Mouse (Mus musculus): ENCODE measurements around the gene Crkl.
A peak's percentile ranks its signal among the peaks of the same experiment; 100 is the strongest.
"Not testable (repeated sequence)": the region's sequence is repeated elsewhere in the genome, so short reads cannot be mapped to it uniquely, and the experiment has no call there.

Crkl gene

DNA sequence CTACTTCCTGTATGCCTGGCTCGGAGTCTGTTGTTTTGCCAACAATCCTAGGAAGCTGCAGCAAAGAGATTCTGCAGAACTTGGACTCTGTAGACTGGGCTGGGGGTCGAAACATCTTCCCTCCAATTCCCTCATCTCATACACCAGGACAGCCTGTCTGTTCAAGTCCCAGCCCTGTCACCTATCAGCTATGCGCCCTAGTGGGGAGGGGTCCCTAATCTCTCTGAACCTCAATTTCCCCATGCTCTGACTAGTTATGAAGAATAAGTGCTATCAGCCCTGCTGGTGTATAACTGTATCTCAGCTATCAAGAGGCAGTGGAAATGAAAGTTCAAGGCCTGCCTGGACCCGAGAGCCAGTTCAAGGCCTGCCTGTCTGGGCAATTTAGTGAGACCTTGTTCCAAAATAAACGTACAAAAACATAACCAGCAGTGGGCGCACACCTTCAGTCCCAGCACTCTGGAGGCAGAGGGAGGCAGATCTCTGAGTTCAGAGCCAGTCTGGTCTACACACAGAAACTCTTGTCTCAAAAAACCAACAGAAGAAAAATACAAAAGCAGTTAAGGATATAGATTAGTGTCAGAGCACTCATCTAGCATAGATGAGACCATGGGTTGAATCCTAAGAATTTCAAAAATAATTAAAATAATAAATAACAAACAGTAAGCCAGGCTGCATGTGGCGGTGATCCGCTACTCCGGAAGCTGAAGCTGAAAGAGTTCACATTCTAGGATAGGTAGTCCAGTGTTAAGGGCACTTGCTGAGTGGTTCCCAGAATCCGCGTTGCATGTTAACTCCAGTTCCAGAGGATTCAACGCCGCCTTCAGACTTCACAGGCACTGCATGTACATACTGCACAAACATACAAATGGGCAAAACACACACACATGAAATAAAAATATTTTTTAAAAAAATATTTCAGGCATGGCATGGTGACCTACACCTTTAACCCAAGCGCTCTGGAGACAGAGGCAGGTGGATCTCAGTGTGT is 37.0 kb downstream of the Crkl start:
- DNase-seq (ENCODE audit: low read depth), result peak; percentile 39

GRCm38 (mm10) chr16:17489469-17490111 is 37.8 kb downstream of the Crkl start, which contains the start of gene Aifm3:
Aifm3 (plus strand) TSS chr16:17489611.
- DNase-seq (ENCODE audit: low read depth), result no peak

GRCm38 (mm10) chr16:17491154-17491553 is 39.4 kb downstream of the Crkl start:
- DNase-seq (ENCODE audit: low read depth), result no peak

GRCm38 (mm10) chr16:17491896-17492561 is 40.2 kb downstream of the Crkl start:
- DNase-seq (ENCODE audit: low read depth), result no peak

DNA sequence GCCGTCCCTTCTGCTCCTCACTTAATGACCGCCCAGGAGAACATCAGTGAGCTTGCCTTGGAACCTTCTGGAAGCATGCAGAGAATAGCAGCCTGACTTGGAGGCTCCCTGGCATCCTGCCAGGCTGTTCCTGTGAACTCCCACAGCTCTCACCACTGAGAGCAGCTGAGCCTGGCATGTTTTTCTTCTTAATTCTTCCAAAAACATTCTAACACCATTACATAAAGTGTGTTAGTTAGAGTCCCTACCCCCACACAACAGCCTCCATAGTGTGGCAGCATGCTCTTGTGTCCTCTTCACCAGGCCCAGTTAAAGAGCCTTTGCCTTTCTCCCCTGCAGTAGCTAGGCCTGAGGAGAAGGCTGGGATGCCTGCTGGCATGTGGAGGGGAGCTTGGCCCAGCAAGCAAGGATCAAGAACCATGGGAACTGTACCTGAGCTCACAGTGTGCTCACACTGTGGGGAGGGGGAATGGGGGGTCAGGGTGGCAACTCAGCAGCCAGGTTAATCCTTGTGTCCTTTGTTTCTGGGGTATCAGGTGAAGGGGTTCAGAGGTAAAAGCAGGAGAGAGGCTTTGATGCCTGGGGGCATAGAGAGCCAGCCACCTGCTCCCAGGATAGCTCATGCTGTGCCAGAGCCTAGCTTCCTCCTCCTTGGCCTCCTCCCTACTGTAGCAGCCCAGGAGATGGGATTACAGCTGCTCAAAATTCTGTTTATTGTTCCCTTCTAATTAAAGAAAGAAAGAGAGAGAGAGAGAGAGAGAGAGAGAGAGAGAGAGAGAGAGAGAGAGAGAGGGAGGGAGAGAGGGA is 44.9 kb downstream of the Crkl start:
- DNase-seq (ENCODE audit: low read depth), result no peak

DNA sequence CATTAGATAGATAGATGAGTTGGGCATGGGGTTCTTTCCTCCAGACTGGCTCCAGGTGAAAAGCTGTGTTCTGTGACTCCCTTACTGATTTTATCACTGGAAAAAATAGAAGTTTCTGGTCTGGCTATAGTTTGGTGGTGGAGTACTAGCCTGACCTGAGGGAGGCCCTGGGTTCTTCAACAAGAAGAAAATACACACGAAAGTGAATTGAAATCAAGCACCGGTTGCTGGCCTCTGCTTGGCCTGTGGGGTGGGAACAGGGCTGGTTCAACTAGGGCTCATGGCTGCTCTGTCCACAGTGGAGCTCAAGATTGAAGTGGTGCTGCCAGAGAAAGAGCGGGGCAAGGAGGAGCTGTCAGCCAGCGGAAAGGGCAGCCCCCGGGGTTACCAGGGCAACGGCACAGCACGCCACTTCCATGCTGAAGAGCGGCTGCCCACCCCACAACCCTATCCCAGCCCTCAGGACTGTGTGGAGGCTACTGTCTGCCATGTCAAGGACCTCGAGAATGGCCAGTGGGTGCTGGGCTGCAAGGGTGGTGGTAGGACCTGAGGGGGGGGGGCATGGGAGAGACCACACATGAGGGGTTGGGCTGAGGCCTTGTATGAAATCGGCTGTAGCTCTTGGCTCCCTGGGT is 47.6 kb downstream of the Crkl start:
- no peak for DNase-seq (ENCODE audit: low read depth)

GRCm38 (mm10) chr16:17502681-17503080 is 50.9 kb downstream of the Crkl start:
- DNase-seq (ENCODE audit: low read depth), result no peak

- no peak for DNase-seq (ENCODE audit: low read depth)
Measured at GRCm38 (mm10) chr16:17507018-17507552, 55.3 kb downstream of the Crkl start.

DNA sequence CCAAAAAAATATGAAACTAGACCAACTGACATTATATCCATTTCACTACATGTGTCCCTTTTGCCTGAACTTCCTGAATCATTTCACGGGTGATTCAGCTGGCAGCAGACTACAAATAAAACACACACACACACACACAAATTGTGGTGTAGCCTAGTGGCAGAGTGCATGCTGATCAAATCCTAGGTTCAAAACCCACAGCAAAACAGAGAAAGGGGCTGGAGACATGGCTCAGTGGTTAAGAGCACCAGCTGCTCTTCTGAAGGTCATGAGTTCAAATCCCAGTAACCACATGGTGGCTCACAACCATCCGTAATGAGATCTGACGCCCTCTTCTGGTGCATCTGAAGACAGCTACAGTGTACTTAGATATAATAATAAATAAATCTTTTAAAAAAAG is 56.2 kb downstream of the Crkl start:
- not testable (repeated sequence) for DNase-seq (ENCODE audit: low read depth)

DNA sequence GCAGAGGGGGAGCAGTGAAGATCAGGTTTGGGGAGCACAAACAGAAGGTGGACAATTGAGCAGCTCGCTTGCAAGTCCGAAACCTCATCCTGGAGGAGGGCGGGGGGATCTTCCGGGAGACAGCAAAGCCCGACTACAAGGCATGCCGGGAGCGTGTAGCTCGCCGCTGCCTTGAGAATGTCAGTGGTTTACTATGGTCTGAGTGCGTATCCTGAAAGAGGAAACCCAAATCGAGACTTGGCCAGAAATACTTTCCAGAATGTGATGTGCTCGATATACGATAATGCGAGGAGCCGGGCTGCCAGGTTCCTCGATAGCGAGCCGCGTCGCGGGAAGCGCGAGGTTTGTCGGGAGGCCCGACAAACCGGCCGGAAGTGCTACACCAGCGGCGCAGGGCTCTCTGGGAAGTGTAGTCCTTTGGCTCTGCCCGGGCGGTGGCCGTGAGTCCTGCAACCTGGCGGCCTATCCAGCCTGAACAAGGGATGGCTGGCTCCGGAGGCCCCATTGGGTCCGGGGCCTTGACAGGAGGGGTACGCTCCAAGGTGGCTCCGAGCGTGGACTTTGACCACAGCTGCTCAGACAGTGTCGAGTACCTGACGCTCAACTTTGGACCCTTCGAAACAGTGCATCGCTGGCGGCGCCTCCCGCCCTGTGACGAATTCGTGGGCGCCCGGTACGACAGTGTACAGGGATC is 56.9 kb downstream of the Crkl start, which contains the start of gene Lztr1:
Lztr1 (plus strand) TSS at position 143 of the 694 bp plus-strand sequence.
- peak; percentile 95 for DNase-seq (ENCODE audit: low read depth)

DNA sequence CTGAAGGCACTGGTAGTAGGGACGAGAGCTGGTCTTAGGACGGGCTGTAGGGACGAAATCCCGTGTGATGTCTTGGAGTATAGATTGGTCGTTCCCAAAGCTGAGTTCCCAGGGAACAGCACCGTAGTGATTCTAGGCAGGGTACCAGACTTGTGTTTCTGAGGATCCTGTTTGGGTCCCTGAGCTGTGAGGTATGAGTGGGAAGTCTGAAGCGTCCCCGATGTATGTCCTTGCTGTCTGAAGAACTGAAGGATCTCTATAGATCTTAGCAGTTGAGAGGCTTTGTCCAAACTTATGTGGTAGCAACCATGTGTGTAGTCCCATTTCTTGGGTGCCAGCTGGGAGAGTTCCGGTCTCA is 57.4 kb downstream of the Crkl start:
- no peak for DNase-seq (ENCODE audit: low read depth)

- DNase-seq (ENCODE audit: low read depth), result no peak
Measured at GRCm38 (mm10) chr16:17510143-17510542, 58.4 kb downstream of the Crkl start.

DNA sequence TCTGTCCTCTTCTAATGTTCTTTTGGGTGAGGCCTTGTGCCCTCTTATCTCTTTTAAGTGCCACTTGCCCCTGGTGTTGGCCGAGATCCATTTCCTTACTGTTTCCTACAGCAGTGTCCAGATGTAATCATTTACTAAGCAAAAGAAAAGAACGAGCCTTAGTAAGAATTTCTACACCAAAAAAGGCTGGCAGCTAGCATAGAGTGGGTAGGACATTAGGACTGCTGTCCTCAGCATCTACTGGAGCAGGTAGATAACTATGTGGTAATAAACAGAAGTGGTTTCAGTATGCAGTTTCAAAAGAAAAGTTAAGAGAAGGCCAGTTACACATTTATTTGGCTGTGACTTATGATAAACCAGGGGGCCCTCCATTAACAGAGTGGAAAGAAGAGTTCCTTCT is 58.9 kb downstream of the Crkl start:
- no peak for DNase-seq (ENCODE audit: low read depth)

DNA sequence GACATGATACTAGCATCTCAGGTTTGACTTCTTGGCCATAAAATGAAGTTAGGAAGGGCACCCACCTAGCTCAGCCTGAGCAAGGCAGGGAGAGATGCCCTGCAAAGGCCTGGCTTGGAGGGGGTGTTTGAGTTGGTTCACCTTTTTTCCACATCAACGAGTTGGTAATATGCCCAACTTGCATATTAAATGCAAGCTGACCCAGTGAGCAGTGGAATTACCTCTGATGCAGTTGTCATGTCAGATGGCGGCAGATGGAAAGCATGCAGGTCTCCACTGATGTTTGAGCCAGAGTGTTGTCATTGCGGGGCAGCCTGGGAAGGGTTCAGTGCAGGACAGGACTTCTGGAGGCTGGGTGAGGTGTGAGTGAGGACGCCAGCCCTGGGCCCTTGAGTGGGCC is 59.6 kb downstream of the Crkl start:
- DNase-seq (ENCODE audit: low read depth), result no peak

- no peak for DNase-seq (ENCODE audit: low read depth)
Measured at GRCm38 (mm10) chr16:17518910-17519309, 67.1 kb downstream of the Crkl start.

- DNase-seq (ENCODE audit: low read depth), result no peak
Measured at GRCm38 (mm10) chr16:17524156-17524555, 72.4 kb downstream of the Crkl start.

- no peak for DNase-seq (ENCODE audit: low read depth)
Measured at GRCm38 (mm10) chr16:17525524-17525923, 73.7 kb downstream of the Crkl start.

DNA sequence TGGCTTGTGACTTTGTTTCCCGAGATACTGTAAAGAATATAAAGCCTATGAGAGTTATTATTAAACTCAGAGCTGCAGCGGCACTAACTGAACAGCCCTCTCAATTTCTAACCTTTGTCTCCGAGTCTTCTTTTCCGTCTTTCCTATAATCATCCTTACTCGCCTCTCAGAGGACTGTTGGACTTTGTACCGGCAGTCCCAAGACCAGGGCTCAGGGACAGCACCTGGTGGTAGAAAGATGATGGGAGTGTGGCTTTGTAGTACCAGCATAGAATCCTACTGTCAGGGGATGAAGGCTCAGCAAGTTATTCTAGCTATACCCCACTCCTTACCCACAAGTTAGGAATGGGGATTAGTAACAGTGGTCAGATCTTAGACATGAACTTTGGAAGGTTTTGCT is 74.4 kb downstream of the Crkl start:
- DNase-seq (ENCODE audit: low read depth), result no peak

- DNase-seq (ENCODE audit: low read depth), result no peak
Measured at GRCm38 (mm10) chr16:17527606-17528005, 75.8 kb downstream of the Crkl start.

GRCm38 (mm10) chr16:17528276-17528675 is 76.5 kb downstream of the Crkl start:
- no peak for DNase-seq (ENCODE audit: low read depth)
